Mouse (Mus musculus): ENCODE results near the gene Cphx1.
"Not testable (repeated sequence)": the region's sequence is repeated elsewhere in the genome, so short reads cannot be mapped to it uniquely, and the experiment has no call there.

Gene Cphx1

DNA sequence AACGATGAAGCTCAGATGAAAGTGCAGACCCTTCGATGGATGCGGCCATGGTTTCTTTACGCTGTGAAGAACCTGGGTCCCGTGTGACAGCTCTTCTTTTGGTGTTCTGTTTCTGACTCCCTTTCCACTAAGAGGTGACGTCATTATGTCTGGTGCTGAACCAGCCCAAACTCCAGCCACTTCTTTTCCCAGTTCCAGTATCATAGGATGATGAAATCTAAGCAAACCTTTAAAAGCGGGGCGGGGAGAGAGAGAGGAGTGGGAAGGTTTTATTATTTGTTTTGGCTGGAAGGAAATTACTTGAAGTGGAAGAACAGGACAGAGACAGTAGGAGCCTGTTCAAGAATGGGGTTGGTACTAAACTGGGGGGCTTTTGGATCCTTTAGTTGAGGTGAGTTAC is at the start of gene Cphx1:
Gene Cphx1 (plus strand): TSS at position 301 of the 400 bp plus-strand sequence.
- not testable (repeated sequence) for DNase-seq (ENCODE audit: low read depth)

DNA sequence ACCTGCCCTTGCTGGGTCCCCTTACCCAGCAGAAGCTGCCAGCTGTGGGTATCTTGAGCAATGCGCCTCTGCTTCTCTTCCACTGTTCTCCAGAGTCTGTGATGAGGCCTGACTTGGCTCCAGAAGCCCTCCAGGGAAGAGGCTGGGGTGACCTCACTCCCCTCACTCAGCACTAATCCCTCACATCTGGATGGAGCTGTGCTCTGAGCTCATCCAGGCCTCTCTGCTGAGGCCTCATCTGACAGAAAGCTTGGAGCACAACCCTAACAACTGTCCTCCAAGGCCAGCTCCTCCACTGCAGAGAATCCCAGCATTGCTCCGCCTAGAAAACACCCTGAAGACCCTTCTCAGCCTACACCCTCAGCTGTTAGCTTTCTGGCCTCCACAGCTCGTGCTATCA is 43.5 kb upstream of the Cphx1 start:
- DNase-seq (ENCODE audit: low read depth): not testable (repeated sequence)

DNA sequence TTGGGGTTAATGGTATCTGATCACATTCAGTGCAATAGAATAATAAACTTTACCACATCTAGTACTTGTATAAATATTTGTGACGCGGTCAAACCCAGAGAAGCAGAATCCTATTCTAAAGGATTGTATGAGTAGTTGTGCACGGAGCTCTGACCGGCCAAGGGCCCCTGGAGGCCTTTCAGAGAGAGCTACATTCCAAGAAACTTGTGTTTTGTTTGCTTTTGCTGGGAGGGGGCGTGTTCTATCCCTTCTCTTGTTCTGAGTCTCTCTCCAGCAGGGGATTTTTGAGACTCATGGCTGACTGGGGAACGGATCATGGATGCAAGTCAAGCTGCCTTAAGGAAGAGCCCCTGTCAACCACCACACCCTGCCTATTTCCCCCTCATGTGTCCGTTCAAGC is 42.4 kb upstream of the Cphx1 start:
- DNase-seq (ENCODE audit: low read depth): not testable (repeated sequence)

DNA sequence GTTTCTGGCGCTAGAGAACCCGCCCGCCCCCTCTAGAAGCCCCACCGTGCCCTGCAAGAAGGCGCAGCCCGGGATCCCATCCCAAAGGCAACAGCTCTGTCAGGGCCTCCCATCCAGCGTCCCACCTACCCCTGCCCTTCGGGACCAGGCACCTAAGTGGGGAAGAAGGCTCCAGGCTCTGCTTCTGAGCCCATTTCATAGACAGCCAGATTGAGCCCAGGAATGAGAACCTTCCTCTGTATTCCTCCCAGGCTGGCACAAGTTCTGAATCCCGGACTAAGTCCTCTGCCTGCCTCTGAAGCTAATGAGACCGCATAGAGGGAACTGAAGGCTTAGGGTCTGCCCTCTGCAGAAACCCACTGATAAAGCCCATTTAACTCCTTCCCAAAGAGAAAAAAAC is 35.1 kb upstream of the Cphx1 start, which contains the start of gene Plac9a:
Gene Plac9a (minus strand): TSS at position 101 of the 400 bp plus-strand sequence.
- not testable (repeated sequence) for DNase-seq (ENCODE audit: low read depth)

- DNase-seq (ENCODE audit: low read depth): not testable (repeated sequence)
Observed at GRCm38 (mm10) chr14:25905243-25905642, 32.9 kb upstream of the Cphx1 start.

GRCm38 (mm10) chr14:25907272-25907671 is 30.8 kb upstream of the Cphx1 start:
- DNase-seq (ENCODE audit: low read depth): not testable (repeated sequence)

DNA sequence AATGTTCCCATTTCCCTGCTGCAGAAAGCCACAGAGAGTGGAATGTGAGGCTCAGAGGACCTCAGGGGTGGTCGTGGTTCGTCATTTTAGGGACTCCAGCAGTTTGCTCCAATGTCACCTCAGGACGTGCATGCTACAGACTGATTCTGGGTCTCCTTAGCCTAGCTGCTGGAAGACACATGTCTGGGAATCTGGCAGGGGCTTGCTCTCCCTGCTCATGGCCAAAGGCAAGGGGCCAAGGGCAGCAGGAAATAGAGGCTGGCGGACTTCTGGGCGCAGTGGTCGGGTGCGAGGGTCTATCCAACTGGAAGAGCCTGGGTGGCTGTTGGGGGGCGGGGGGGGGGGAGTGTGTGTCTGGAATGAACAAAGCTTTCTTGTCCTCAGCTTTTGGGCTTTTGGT is 29.1 kb upstream of the Cphx1 start:
- not testable (repeated sequence) for DNase-seq (ENCODE audit: low read depth)

GRCm38 (mm10) chr14:25918427-25919170 is 19.5 kb upstream of the Cphx1 start:
- not testable (repeated sequence) for DNase-seq (ENCODE audit: low read depth)

DNA sequence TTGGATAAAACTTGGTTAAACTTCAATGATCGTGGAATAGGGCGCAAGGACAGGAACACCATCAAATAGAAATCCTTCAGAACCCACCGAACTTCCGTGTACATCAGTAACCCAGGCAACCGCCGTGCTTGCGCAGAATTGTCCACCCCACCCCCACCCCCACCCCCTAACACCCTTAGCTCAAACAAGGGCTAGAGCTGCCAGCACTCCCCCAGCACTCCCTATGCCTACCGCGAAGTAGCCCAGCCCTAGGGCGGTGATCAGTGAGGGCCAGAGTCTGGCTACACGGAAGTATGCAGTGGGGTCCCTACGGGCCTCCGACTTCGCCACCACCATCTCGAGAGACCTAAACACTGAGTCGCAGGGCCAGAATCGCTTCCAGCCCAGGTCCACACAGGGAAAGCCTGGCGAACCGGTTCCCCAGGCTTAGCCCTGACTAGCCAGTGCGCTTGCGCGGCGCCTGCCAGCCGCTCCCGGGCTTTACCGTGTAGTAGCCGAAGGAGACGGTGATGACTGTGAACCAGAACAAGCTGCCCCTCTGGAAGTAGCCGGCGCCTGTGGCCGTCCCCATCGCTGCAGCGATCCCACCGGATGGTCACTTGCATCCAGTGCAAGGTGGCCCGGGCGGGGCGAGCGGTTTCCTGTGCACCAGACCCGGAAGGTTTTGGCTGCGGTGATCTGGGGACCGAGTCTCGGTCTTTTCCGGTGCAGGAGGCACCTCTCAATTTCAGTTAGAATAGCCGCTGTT is 11.1 kb upstream of the Cphx1 start:
- DNase-seq (ENCODE audit: low read depth): not testable (repeated sequence)

GRCm38 (mm10) chr14:25927562-25927881 is 10.6 kb upstream of the Cphx1 start, which contains the start of gene Tmem254a:
Tmem254a (minus strand) TSS chr14:25927672.
- not testable (repeated sequence) for DNase-seq (ENCODE audit: low read depth)

GRCm38 (mm10) chr14:25936867-25937630 is 1.1 kb upstream of the Cphx1 start:
- DNase-seq (ENCODE audit: low read depth): not testable (repeated sequence)

DNA sequence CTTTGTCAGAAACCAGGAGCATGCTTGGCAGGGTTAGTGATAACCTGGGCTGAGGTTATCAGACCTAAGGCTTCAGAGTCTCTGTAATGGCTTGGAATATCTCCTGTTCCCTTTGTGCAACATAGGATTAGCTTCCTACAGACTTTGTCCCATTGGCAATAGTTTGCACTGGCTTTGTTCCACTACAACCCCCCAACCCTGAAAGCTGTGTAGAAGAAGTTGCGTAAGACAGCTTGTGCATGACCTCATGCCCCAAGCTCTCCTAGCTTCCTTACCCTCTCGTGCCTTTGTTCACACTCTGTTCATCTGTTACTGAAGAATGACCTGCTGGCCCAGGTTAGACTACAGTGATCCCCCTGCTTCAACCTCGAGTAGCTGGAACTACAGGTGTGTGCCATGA is 19.8 kb downstream of the Cphx1 start:
- DNase-seq (ENCODE audit: low read depth): not testable (repeated sequence)

- DNase-seq (ENCODE audit: low read depth): not testable (repeated sequence)
Observed at GRCm38 (mm10) chr14:25978371-25979241, 40.5 kb downstream of the Cphx1 start, which contains the start of gene Duxbl1. Duxbl1 (plus strand) TSS chr14:25978577.

DNA sequence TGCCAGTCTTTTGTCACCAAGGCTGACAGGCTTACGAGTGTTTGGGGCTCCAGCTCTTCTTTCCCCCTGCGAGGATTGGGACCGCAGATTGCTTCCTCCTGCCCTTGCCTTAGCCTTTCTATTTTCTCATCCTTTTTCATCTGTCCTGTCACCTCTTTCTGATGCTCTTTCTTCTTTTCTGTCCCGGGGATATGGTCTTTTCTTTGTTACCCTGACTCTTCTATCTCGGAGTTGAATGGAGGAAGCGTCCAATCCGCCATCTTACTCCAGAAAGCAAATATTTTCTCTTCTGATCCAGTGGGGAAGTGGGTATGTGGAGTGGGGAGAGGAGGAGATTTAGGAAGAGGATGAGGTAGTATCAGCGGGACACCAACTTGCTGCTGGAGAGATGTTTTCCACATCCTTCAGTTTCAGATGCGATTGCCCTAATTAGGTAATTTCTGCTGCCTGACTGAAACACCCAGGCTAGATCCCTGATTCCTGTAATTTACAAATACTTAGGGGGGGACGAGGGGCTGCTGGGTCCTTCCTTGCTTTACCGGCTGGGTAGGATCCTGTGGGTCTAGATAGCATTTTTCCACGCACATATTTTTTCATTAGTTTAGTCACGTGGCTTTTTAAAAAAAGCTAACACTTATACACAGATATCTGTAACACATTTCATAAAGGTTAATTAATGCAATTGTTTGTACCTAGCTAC is 41.3 kb downstream of the Cphx1 start:
- DNase-seq (ENCODE audit: low read depth): not testable (repeated sequence)

DNA sequence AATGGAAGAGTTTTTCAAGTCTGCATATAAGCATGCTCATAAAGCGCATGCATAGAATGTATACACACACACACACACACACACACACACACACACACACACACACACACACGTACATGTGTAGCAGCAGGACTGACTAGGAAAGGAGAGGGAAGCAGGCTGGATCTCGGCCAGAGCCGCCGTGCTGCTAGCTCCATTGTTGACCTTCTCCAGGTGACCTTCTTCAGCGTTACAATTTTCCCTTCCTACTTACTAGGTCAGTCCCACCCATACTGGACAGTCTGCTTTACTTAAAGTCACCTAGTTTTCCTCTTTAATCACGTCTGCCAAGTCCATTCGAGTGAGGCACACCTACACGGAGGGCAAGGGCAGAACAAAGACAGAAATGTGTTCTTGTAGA is 43.8 kb downstream of the Cphx1 start:
- not testable (repeated sequence) for DNase-seq (ENCODE audit: low read depth)

All from c-Kit-positive CD71-negative TER-119-negative erythroid progenitor cells, embryonic 14.5 days (primary cell).